9 mouse cellular contexts compared by ENCODE assay signal in genomic region chr7:46030145-46030488, GRCm38 (mm10). TPM values are rescaled to one million over a fixed set of nuclear protein-coding genes. Genes with fewer than 3 reads are reported as not detected.
DNase-seq lines count a peak whose midpoint lies in the region; ATAC-seq lines count a peak whose summit lies in the region.
"Had no signal": no experiment of that assay in that cellular context is flagged by ENCODE, and none has a peak within 500 bp of the region (broad histone marks: within the 10 kb centered on the region; RNA-seq: fewer than 3 reads in every experiment).

Gene Abcc6 (minus strand): TSS chr7:46030302.

- H3K9ac ChIP-seq in heart, embryonic 13.5 days = peak within 1 kb of the TSS; percentile 30; the same call in 1 of the 2 replicates
- peak within 1 kb of the TSS; percentile 60 for H3K9ac ChIP-seq in embryonic facial prominence, embryonic 13.5 days
- H3K9ac ChIP-seq in limb, embryonic 11.5 days (ENCODE audit: low read length) = peak within 1 kb of the TSS; percentile 34; the same call in 1 of the 2 replicates

- no peaks in the 10 kb centered on the region for H3K36me3 ChIP-seq in heart, embryonic 13.5 days
- no peaks in the 10 kb centered on the region for H3K36me3 ChIP-seq in embryonic facial prominence, embryonic 13.5 days
- H3K36me3 ChIP-seq in limb, embryonic 11.5 days (ENCODE audit: control insufficient read depth, insufficient read depth, low read length) = no peaks in the 10 kb centered on the region

- peaks cover 14% of the 10 kb centered on the region for H3K4me1 ChIP-seq in heart, embryonic 13.5 days
- peaks cover 23% of the 10 kb centered on the region for H3K4me1 ChIP-seq in embryonic facial prominence, embryonic 13.5 days
- H3K4me1 ChIP-seq in limb, embryonic 11.5 days (ENCODE audit: control insufficient read depth, insufficient read depth, low read length) = peaks cover 7% of the 10 kb centered on the region

- no peak within 1 kb of the TSS for H3K27ac ChIP-seq in heart, embryonic 13.5 days (replicated peaks)
- H3K27ac ChIP-seq in embryonic facial prominence, embryonic 13.5 days = no peak within 1 kb of the TSS
- no peak within 1 kb of the TSS for H3K27ac ChIP-seq in limb, embryonic 11.5 days (replicated peaks; ENCODE audit: low read depth, low read length)

- DNase-seq in heart, adult 9 months (ENCODE audit: low spot score in 2 of 2) = no peak
- DNase-seq in limb, embryonic 11.5 days (ENCODE audit: low spot score) = peak; percentile 52
- DNase-seq in neural tube, embryonic 10.5 days (ENCODE audit: extremely low spot score, low spot score) = peak; percentile 49
- no peak for DNase-seq in spleen, adult 18-20 months
- no peak for DNase-seq in right cerebral cortex, adult 18-20 months
- no peak for DNase-seq in T-cell, adult 2 months (ENCODE audit: low spot score)

- ATAC-seq in heart, embryonic 13.5 days (ENCODE audit: extremely low read depth, insufficient number of reproducible peaks, low FRiP score, low TSS enrichment) = no peak
- ATAC-seq in embryonic facial prominence, embryonic 13.5 days (ENCODE audit: insufficient number of reproducible peaks, insufficient read depth, low FRiP score, low TSS enrichment, low read depth) = no peak
- no peak for ATAC-seq in limb, embryonic 11.5 days (ENCODE audit: insufficient number of reproducible peaks, low FRiP score, low TSS enrichment, low read depth)
- ATAC-seq: Patski had no signal

- 9% methylated on average over 11 of the region's 11 CpGs for WGBS in heart, embryonic 13.5 days
- WGBS in embryonic facial prominence, embryonic 13.5 days = 7% methylated on average over 11 of the region's 11 CpGs
- 8% methylated on average over 11 of the region's 11 CpGs for WGBS in limb, embryonic 11.5 days

- peak within 1 kb of the TSS; percentile 50 for H3K4me2 ChIP-seq in heart, embryonic 13.5 days
- H3K4me2 ChIP-seq in embryonic facial prominence, embryonic 13.5 days = peak within 1 kb of the TSS; percentile 45
- peak within 1 kb of the TSS; percentile 31 for H3K4me2 ChIP-seq in limb, embryonic 11.5 days (ENCODE audit: low read depth, severe bottlenecking)

- no peaks in the 10 kb centered on the region for H3K9me3 ChIP-seq in heart, embryonic 13.5 days
- H3K9me3 ChIP-seq in embryonic facial prominence, embryonic 13.5 days = no peaks in the 10 kb centered on the region
- no peaks in the 10 kb centered on the region for H3K9me3 ChIP-seq in limb, embryonic 11.5 days (ENCODE audit: control insufficient read depth, low read length)

- H3K27me3 ChIP-seq in heart, embryonic 13.5 days (replicated peaks) = no peaks in the 10 kb centered on the region; the same call in 1 of the 2 replicates
- H3K27me3 ChIP-seq in embryonic facial prominence, embryonic 13.5 days = peaks cover 5% of the 10 kb centered on the region; the same call in 1 of the 2 replicates
- no peaks in the 10 kb centered on the region for H3K27me3 ChIP-seq in limb, embryonic 11.5 days (ENCODE audit: control insufficient read depth, insufficient read depth, low read length)
- H3K27me3 ChIP-seq: Patski had no signal

- H3K4me3 ChIP-seq in heart, embryonic 13.5 days = 0 out of 2 replicates have a peak within 1 kb of the TSS, but pooled peaks have one; percentile 8
- H3K4me3 ChIP-seq in embryonic facial prominence, embryonic 13.5 days = peak within 1 kb of the TSS; percentile 6; the same call in 1 of the 2 replicates
- no peak within 1 kb of the TSS for H3K4me3 ChIP-seq in limb, embryonic 11.5 days (ENCODE audit: low read depth, low read length)

RNA-seq across cellular contexts. Expression of gene Abcc6, which starts in this region (rescaled TPM):
- polyA plus RNA-seq in heart, embryonic 13.5 days (2015; fragmentation: Nextera tagmentation; extraction: Ambion mirVana) = 0.11 and 0.23 TPM in 2 replicates
- polyA plus RNA-seq in embryonic facial prominence, embryonic 13.5 days (2015; fragmentation: Nextera tagmentation; extraction: Ambion mirVana) = 0.25 TPM in 2 replicates
- 0.15 and 0.21 TPM in 2 replicates for polyA plus RNA-seq in limb, embryonic 11.5 days (2014; fragmentation: Nextera tagmentation; extraction: Ambion mirVana)

Comparison
In these comparisons a context has a peak if more than half of its experiments do, and no peak if none do; other contexts are left out.
1. Peak in DNase-seq, H3K9ac ChIP-seq and H3K4me2 ChIP-seq in limb, embryonic 11.5 days; RNA of the gene not detected or under 1 TPM.